Mouse (Mus musculus): Measurements from ENCODE around the gene D10Wsu102e. TPM values are rescaled to one million over a fixed set of nuclear protein-coding genes. Genes with fewer than 3 reads are reported as not detected.

Gene D10Wsu102e
- total RNA-seq, 2 experiments from 2014 or later = 0.82 to 1.0 TPM

Other genes with a start within 250 kb of the D10Wsu102e start
- 10 to 100 TPM in 1 of 2 experiments, 1 to 10 TPM in 1; 7.5 to 11.9 TPM for gene Slc41a2, start 22.3 kb upstream of the D10Wsu102e start, total RNA-seq (2021)
- under 1 TPM; 0.36 to 0.89 TPM for gene Aldh1l2, start 173.9 kb downstream of the D10Wsu102e start, total RNA-seq (2021)
- gene Washc4, start 183.5 kb downstream of the D10Wsu102e start, total RNA-seq (2021) = 10 to 100 TPM; 26.1 to 29.8 TPM

All from adrenal gland, postnatal 36 days (tissue).